Mouse (Mus musculus) thymus, postnatal 14 days (tissue): ENCODE measurements around the gene Spon1.

Experiments
- DNase-seq: peaks from one replicate; pipeline ENCODE4 v3.0.0; 2021

Spon1 gene

DNA sequence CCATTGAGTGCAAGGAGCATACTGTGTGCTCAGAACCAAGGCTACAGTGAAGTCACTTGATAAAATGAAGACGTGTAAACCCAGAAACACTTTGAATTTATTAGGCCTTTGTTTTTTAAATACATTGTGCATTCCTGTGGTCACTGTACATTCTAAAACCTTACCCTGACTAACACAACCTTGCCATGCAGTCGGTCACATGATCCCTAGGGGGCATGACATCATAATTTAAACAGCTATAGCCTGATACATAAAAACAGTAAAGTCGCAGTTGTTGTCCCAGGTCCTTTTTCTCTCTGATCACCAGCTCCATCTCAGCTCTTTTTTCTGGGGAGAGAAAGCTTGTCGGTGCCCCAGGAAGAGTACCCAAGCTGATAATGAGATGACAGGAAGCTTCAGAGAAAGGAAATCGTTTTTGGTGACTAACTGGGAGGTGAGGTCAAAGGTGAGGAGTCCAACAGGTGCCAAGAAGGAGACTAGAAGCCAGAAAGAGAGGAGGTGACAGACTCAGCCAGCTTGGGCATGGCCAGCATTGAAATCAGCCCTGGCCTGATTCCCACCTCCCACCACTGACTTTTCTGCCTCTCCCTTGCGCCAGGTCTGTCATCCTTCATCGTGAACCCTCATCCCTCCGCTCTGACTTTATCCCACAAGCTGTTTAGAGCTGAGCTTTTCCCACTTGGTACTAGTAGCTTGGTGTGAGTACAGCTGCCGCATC lies 246.1 kb downstream of the Spon1 start:
- DNase-seq, result no peak

DNA sequence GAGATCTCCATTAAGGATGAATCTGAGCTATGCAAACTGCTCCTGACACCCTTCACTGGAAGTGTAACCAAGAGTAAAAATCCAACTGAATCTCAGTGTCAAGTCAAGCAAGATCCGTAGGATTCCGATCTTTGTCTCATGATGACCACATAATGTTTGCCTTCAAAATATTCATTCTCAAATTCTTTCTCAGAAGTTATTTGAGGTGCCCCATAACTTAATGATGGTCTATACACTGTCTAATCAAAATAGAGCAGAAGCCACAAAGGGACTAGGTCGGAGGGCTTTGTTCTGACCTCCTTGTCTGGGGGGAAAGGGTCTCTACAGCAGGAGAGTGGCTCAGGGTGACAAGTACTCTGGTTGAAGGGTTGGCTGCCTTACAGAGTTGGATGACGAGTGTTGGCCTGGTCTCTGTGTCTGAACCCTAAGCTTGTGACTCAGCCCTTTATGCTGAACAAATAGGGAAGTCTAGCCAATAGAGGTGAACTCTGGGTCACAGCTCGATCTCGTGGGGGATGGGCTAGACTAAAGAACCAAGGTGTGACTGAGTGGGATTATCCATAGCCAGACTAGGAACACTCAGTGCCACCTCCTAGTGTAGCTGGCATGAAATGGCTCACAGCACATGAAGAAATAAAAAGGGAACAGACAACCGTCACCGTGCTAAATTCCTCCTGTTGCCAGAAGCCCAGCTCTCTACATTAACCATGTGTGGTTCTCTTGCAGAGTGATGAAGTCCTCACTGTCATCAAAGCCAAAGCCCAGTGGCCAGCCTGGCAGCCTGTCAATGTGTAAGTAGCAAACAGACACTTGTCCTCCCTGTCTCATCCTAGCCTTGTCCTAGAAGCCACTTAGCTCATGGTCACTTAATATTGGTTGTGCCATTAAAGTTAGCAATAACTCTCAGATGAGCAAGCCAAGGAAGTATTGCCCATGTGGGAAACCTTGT lies 250.5 kb downstream of the Spon1 start:
- no peak for DNase-seq

DNA sequence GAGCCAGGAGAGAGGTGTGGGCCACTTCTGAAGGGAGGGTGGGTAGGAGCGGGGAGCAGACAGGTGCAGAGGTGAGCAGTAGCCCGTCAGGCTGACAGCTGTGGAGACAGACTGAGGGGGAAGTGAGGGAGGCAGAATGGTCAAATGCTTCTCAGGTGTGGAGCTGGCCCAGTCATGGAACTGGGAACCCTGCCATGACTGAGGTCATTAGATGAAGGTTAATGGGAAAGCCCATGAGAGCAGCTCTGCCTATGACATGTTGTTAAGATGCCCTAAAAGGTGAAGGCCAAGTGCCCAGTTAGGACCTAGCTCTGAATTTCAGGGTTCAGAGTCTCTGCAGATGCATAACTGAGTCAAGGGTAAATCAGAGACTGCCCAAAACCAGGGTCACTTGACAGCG lies 253.1 kb downstream of the Spon1 start:
- DNase-seq, result no peak

GRCm38 (mm10) chr7:114020057-114020703 lies 254.4 kb downstream of the Spon1 start:
- DNase-seq, result peak; percentile 10

DNA sequence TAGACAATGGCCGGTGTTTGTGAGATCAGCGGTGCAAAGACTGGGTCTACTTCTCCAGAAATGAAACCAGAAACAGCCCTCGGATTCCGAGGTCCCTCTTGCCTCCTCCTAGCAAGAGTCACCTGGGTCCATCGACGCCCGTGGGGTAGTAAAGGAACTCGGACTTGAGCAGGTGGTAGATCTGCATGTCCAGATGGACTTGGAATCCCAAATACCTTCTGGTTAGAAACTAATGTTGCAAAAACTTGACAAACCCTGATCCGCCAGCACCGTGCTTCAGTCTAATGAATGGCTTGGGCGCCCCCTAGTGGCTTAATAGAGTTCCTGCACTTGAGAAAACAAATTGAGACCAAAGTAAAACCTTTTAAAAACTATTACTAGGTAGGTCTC lies 254.9 kb downstream of the Spon1 start:
- peak; percentile 78 for DNase-seq

GRCm38 (mm10) chr7:114026923-114027322 lies 261.1 kb downstream of the Spon1 start:
- no peak for DNase-seq

DNA sequence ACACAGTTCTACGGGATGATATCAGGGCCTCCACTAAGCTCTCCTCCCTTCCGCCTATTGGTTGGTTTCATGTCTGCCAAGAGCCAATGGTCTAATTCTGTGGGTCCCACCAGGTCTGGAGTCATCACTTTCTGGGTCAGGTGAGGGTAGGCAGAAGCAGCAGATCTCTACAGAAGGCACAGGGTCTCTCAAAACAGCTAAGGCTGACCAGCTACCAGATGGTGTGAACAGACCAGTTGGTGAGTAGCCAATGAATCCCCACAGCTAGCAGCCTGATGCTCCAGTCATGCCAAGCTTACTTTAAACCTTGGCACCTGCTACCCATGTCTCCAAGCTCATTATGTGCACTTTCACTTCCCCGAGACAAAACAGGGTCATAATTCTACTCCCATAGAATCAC lies 261.6 kb downstream of the Spon1 start:
- DNase-seq, result no peak

DNA sequence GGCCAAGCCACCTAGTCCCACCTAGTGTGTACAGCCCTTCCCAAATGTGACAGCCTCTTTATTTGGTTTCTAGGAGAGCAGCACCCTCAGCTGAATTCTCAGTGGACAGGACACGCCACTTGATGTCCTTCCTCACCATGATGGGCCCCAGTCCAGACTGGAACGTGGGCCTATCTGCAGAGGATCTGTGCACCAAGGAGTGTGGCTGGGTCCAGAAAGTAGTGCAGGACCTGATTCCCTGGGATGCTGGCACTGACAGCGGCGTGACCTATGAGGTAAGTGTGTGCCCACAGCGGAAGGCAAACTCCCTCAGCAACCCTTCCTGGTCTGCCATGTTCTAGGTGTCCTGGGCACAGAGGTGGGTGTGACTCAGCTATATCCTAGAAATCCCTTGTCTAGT lies 263.0 kb downstream of the Spon1 start:
- DNase-seq, result no peak

DNA sequence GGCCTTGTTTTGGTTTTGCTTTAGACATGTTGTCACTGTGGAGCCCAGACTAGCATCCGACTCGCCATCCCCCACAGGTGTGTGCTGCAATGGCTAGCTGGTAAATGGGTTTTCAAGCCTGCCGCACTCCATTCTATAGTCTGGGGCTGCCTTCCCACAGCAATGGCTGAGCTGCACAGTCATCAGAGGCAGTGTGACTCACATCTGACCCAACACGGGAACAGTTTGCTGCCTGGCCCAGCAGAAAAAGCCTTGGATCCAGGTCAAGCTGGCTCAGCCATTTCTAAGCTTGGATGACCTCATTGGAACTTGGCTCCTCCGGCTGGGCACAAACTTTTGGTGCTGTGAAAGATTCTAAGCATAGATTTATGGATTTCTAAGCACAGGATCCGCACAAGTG lies 263.8 kb downstream of the Spon1 start:
- no peak for DNase-seq

DNA sequence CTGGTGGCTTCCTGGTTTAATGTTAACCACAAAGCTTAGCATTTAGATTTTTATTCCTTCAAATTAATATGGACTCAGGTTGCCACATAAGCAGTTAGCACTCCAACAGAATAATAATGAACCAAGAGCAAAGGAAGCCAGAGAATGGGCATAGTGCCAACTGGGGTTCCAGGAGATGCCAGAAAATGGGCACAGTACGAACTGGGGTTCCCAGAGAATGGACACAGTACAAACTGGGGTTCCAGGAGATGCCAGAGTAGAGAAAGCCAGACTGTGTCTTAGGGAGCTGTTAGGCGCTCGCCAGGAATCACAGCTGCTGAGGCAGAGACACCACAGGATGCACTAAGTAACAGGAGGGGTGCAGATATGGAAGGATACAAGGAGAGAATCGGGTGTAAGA lies 271.4 kb downstream of the Spon1 start:
- no peak for DNase-seq

GRCm38 (mm10) chr7:114041349-114041748 lies 275.6 kb downstream of the Spon1 start:
- no peak for DNase-seq

- no peak for DNase-seq
Measured at GRCm38 (mm10) chr7:114042973-114043928, 277.5 kb downstream of the Spon1 start.

GRCm38 (mm10) chr7:114043929-114044549 lies 278.2 kb downstream of the Spon1 start:
- DNase-seq, result no peak

- DNase-seq, result no peak
Measured at GRCm38 (mm10) chr7:114045814-114046213, 280.0 kb downstream of the Spon1 start.

DNA sequence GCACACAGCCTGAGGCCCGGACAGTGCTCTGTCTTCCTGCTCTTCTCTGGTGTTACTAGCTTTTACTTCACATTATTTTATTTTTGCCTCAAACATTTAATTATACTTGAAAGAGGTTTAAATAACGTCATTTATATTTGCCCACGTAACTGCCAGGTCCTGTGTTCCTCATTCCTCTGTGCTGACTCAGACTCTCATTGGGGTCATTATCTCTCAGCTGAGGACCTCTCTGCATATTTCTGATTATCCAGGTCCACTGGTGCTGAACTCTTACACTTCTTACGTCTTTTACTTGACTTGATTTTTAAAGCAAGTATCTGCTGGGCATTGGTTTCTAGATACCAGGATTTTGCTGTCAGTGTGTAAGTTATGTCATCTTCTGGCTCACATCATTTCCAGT lies 287.9 kb downstream of the Spon1 start:
- no peak for DNase-seq

GRCm38 (mm10) chr7:114058166-114058565 lies 292.4 kb downstream of the Spon1 start:
- no peak for DNase-seq

- no peak for DNase-seq
Measured at GRCm38 (mm10) chr7:114058927-114059441, 293.2 kb downstream of the Spon1 start.

DNA sequence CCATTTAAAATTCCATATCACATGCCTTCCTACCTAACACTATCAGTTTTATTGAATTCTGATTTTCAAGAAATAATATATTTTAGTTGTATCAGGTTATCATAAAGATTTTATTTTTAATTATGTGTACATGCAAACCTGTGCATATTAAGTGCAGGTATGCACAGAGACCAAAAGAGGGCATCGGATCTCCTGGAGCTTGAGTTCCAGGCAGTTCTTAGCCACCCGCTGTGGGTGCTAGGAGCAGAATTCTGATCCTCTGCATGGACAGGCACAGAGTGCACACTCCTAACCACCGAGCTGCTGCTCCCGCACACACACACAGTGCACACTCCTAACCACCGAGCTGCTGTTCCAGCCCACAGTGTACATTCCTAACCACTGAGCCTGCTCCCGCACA lies 294.6 kb downstream of the Spon1 start:
- no peak for DNase-seq

DNA sequence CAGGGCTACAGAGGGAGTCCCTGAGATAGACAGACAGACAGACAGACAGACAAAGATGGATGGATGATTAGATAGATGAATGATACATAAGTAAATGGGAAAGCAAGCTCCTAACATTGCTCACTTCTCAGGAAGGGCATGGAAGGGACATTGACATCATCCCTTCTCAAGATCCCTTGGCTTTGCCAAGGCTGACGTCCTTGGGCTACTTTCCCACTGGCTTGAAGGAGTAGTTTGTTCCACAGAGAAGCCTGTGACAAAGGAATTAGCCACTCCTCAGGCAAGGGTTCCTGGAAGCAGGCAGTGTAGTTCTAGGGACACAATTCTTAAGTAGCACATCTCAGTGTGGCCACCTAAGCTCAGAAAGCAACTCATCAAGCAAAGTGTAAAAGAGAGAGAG lies 296.7 kb downstream of the Spon1 start:
- no peak for DNase-seq

DNA sequence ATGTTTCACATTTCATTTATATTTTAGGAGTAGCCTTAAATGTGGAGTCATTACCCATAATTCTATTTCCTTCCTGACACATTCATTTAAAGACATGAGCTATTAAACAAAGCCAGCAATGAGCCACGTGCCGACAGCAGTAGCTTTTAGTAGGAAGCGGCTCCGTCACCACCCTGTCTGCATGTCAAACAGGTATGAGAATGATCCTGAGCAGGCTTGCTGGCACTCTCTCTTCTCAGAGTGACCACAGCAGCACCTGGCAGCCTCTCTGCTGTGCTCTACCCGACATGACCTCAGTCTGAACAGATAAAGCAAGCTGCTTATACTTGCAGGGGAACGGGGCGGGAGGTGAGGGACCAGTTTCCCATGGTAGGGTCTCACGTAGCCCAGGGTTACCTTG lies 297.7 kb downstream of the Spon1 start:
- no peak for DNase-seq

GRCm38 (mm10) chr7:114063966-114064365 lies 298.2 kb downstream of the Spon1 start:
- no peak for DNase-seq
